Mouse (Mus musculus): ENCODE results near the gene F5.

- TF ChIP-seq CTCF (IDR thresholded peaks at IDR 0.05; ENCODE audit: control insufficient read depth, insufficient read depth, insufficient replicate concordance, low read depth, low read length), result no peak
- no peak for TF ChIP-seq POLR2A (IDR thresholded peaks at IDR 0.05; ENCODE audit: control insufficient read depth, low read depth, low read length)
These were observed 12.2 kb upstream of the F5 start for GRCm38 (mm10) chr1:164139464-164139863.

Measured in testis, adult 2 months (tissue).